Mouse (Mus musculus) liver, postnatal 0 days (tissue): Measurements from ENCODE around the gene Zbtb7a.

Source experiments
- CTCF ChIP-seq: sonication (generic); IDR thresholded peaks from 2 replicates; pipeline ENCODE4 v1.5.1; 2016; ENCODE audit warnings: antibody characterized with exemption, low read depth
- EP300 ChIP-seq: IDR thresholded peaks from 2 replicates; pipeline ENCODE4 v1.6.1; 2016; ENCODE audit warnings: antibody characterized with exemption, low read depth, mild to moderate bottlenecking

DNA sequence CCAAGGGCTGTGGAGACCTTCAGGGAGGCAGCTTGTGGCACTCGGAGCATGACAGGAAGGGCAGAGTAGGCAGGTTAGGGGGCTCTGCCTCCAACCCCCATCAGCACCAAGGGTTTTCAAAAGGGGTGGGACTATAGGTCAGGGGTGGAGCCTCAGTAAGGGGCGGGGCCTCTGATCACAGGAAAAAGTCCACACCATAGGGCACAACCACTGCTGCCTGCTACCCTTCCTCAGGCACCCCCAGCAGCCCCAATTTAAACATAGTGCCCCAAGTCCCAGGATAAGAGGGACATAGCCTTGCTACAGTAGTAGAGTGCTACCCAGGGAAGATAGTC, 27.3 kb downstream of the Zbtb7a start:
- TF ChIP-seq EP300, result no peak
- no peak for TF ChIP-seq CTCF
